In genomic region chr8:128519366-128519765, GRCm38 (mm10) we compare ENCODE assay signal across 9 mouse cellular contexts.
DNase-seq lines count a peak whose midpoint lies in the region; ATAC-seq and TF ChIP-seq lines count a peak whose summit lies in the region.
"Had no signal": no experiment of that assay in that cellular context is flagged by ENCODE, and none has a peak within 500 bp of the region (broad histone marks: within the 10 kb centered on the region; RNA-seq: fewer than 3 reads in every experiment).

No protein-coding gene starts in this region.

- intact Hi-C loops in heart, postnatal 10 days (cut with DNase I) = no loop called here
- intact Hi-C loops in heart, postnatal 25 days (cut with DNase I) = loop anchor here (10.0 kb wide), 1 partner anchor 185 kb away; no protein-coding TSS in a partner anchor

- TF ChIP-seq POLR2A in bone marrow, adult 2 months (IDR thresholded peaks at IDR 0.05; ENCODE audit: borderline replicate concordance, control insufficient read depth, low read depth, low read length) = no peak

- ATAC-seq in CD4-positive, CD25-positive, alpha-beta regulatory T cell, adult 4 months = peak; percentile 62
- ATAC-seq in liver, postnatal 0 days = no peak
- ATAC-seq in hindbrain, embryonic 14.5 days (ENCODE audit: low FRiP score) = no peak

- H3K9ac ChIP-seq in liver, postnatal 0 days (replicated peaks) = no peak overlapping the region
- no peak overlapping the region for H3K9ac ChIP-seq in hindbrain, embryonic 14.5 days
- H3K9ac ChIP-seq: limb, embryonic 13.5 days had no signal

- H3K4me2 ChIP-seq in liver, postnatal 0 days (ENCODE audit: low read depth, low read length) = no peak overlapping the region
- no peak overlapping the region for H3K4me2 ChIP-seq in hindbrain, embryonic 14.5 days (replicated peaks)
- H3K4me2 ChIP-seq: limb, embryonic 13.5 days had no signal

- H3K4me3 ChIP-seq in bone marrow, adult 2 months (replicated peaks; ENCODE audit: control insufficient read depth, low read depth, low read length) = no peak overlapping the region
- H3K4me3 ChIP-seq in liver, postnatal 0 days (ENCODE audit: low read depth, low read length) = no peak overlapping the region
- H3K4me3 ChIP-seq in hindbrain, embryonic 14.5 days (replicated peaks; ENCODE audit: low read length) = no peak overlapping the region
- H3K4me3 ChIP-seq: limb, embryonic 13.5 days had no signal

- H3K27ac ChIP-seq in bone marrow, adult 2 months (ENCODE audit: control insufficient read depth, insufficient read depth, low read depth, low read length, poor library complexity) = no peak overlapping the region
- H3K27ac ChIP-seq in liver, postnatal 0 days (ENCODE audit: low read depth) = no peak overlapping the region
- no peak overlapping the region for H3K27ac ChIP-seq in hindbrain, embryonic 14.5 days
- H3K27ac ChIP-seq: limb, embryonic 13.5 days had no signal

- H3K27me3 ChIP-seq in liver, postnatal 0 days (ENCODE audit: insufficient read depth, low read length) = no peaks in the 10 kb centered on the region
- no peaks in the 10 kb centered on the region for H3K27me3 ChIP-seq in hindbrain, embryonic 14.5 days (ENCODE audit: control insufficient read depth, insufficient read depth, low read length)
- H3K27me3 ChIP-seq: limb, embryonic 13.5 days had no signal

- 70% methylated on average over 1 of the region's 1 CpGs for WGBS in bone marrow, adult 2 months
- 69% methylated on average over 1 of the region's 1 CpGs for WGBS in liver, postnatal 0 days (ENCODE audit: insufficient replicate concordance)
- WGBS in hindbrain, embryonic 14.5 days = 87% methylated on average over 1 of the region's 1 CpGs

- H3K9me3 ChIP-seq in liver, postnatal 0 days (ENCODE audit: low read length) = no peaks in the 10 kb centered on the region
- H3K9me3 ChIP-seq in hindbrain, embryonic 14.5 days (ENCODE audit: control insufficient read depth, low read length) = no peaks in the 10 kb centered on the region
- H3K9me3 ChIP-seq: limb, embryonic 13.5 days had no signal

- TF ChIP-seq EP300 in liver, postnatal 0 days (IDR thresholded peaks at IDR 0.05; ENCODE audit: low read depth) = no peak

- DNase-seq in heart, postnatal 10 days = peak; percentile 37 to 50
- DNase-seq in heart, postnatal 25 days (ENCODE audit: low spot score) = no peak
- DNase-seq in liver, postnatal 0 days = peak; percentile 17
- DNase-seq in layer of hippocampus, adult 9-11 months = no peak
- no peak for DNase-seq in hindbrain, embryonic 14.5 days (ENCODE audit: low spot score)
- DNase-seq in cerebellum, adult 8-10 months = no peak

- H3K4me1 ChIP-seq in bone marrow, adult 2 months (ENCODE audit: control insufficient read depth, insufficient read depth, low read length) = no peaks in the 10 kb centered on the region
- no peaks in the 10 kb centered on the region for H3K4me1 ChIP-seq in liver, postnatal 0 days (ENCODE audit: insufficient read depth)
- H3K4me1 ChIP-seq in hindbrain, embryonic 14.5 days (replicated peaks; ENCODE audit: control insufficient read depth, insufficient read depth, low read length) = no peaks in the 10 kb centered on the region
- H3K4me1 ChIP-seq: limb, embryonic 13.5 days had no signal

- peak; percentile 47 for TF ChIP-seq CTCF in bone marrow, adult 2 months (IDR thresholded peaks at IDR 0.05; ENCODE audit: control insufficient read depth, insufficient read depth, low read length)
- TF ChIP-seq CTCF in liver, postnatal 0 days (IDR thresholded peaks at IDR 0.05; ENCODE audit: low read depth) = peak; percentile 61

- no peaks in the 10 kb centered on the region for H3K36me3 ChIP-seq in liver, postnatal 0 days (replicated peaks; ENCODE audit: insufficient read depth, low read length)
- no peaks in the 10 kb centered on the region for H3K36me3 ChIP-seq in hindbrain, embryonic 14.5 days (replicated peaks; ENCODE audit: control insufficient read depth, insufficient read depth)
- H3K36me3 ChIP-seq: limb, embryonic 13.5 days had no signal

Comparison
In these comparisons a context has a peak if more than half of its experiments do, and no peak if none do; other contexts are left out.
1. DNase-seq: peak in heart, postnatal 10 days (2 of 2) and liver, postnatal 0 days (single experiment); none in heart, postnatal 25 days (single experiment), layer of hippocampus, adult 9-11 months (single experiment), hindbrain, embryonic 14.5 days (single experiment) and cerebellum, adult 8-10 months (single experiment).